ENCODE assay signal across 10 mouse cellular contexts in the genomic region with DNA sequence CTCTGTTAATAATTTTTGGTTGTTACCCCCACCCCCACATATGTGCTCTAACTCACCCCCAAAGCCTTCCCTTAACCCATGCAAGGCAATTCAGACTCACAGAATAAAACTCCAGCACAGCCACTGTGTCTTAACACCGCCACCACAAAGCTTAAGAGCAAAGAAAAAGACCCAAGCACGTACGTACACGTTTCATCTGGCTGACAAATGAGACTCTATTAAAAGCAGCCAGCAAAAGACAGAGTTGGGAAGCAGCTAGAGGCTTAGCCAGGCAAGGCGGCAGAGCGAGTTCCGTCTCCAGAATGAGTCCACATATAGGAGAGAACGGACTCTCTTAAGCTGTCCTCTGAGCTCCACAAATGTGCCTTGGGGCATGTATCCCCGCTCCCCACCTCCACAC. TPM values are rescaled to one million over a fixed set of nuclear protein-coding genes. Genes with fewer than 3 reads are reported as not detected.
A peak's percentile ranks its signal among the peaks of the same experiment; 100 is the strongest.
DNase-seq lines count a peak whose midpoint lies in the region; ATAC-seq and TF ChIP-seq lines count a peak whose summit lies in the region.
"Had no signal": no experiment of that assay in that cellular context is flagged by ENCODE, and none has a peak within 500 bp of the region (broad histone marks: within the 10 kb centered on the region; RNA-seq: fewer than 3 reads in every experiment).

No protein-coding gene starts in this region.

- H3K4me2 ChIP-seq in kidney, postnatal 0 days (ENCODE audit: low read length), result no peak overlapping the region

- no peaks in the 10 kb centered on the region for H3K9me3 ChIP-seq in kidney, postnatal 0 days (replicated peaks; ENCODE audit: low read length)

- no peak for TF ChIP-seq POLR2A in kidney, adult 2 months (IDR thresholded peaks at IDR 0.05; ENCODE audit: low read depth, low read length)
- no peak for TF ChIP-seq POLR2A in bone marrow macrophage, adult 2 months (IDR thresholded peaks at IDR 0.05; ENCODE audit: borderline replicate concordance, low read depth, low read length)

- peaks cover 53% of the 10 kb centered on the region; the same call in 1 of the 2 replicates for H3K79me2 ChIP-seq in macrophage (ENCODE audit: inconsistent target)

- H3K36me3 ChIP-seq in kidney, postnatal 0 days (ENCODE audit: insufficient read depth, low read length), result no peaks in the 10 kb centered on the region
- no peaks in the 10 kb centered on the region for H3K36me3 ChIP-seq in kidney, adult 2 months (ENCODE audit: control insufficient read depth, insufficient read depth, low read length)
- no peaks in the 10 kb centered on the region for H3K36me3 ChIP-seq in macrophage (ENCODE audit: inconsistent target)

- no peak overlapping the region for H3K9ac ChIP-seq in kidney, postnatal 0 days (ENCODE audit: low read depth, low read length)

- TF ChIP-seq CTCF in gastrocnemius, adult 2 months (IDR thresholded peaks at IDR 0.05), result no peak
- no peak for TF ChIP-seq CTCF in kidney, postnatal 0 days (IDR thresholded peaks at IDR 0.05; ENCODE audit: low read depth)
- TF ChIP-seq CTCF in kidney, adult 2 months (conservative IDR thresholded peaks at IDR 0.05; ENCODE audit: insufficient read depth, insufficient read length, low read depth, low read length), result no peak
- 0 out of 2 replicates have a peak, but pooled peaks have one; percentile 5 for TF ChIP-seq CTCF in bone marrow macrophage, adult 2 months (IDR thresholded peaks at IDR 0.05; ENCODE audit: low read depth, low read length)

- no peak for ATAC-seq in kidney, postnatal 0 days (replicated peaks; ENCODE audit: low FRiP score, low read depth)

- H3K4me1 ChIP-seq in kidney, postnatal 0 days (replicated peaks; ENCODE audit: insufficient read depth, low read length), result peaks cover 45% of the 10 kb centered on the region
- H3K4me1 ChIP-seq in kidney, adult 2 months (ENCODE audit: control insufficient read depth, insufficient read depth, low read length), result peaks cover 13% of the 10 kb centered on the region
- H3K4me1 ChIP-seq in bone marrow macrophage, adult 2 months (ENCODE audit: control insufficient read depth, insufficient read depth, low read length), result peaks cover 27% of the 10 kb centered on the region

- no peaks in the 10 kb centered on the region for H3K27me3 ChIP-seq in kidney, postnatal 0 days (ENCODE audit: insufficient read depth, low read length)
- H3K27me3 ChIP-seq in kidney, adult 2 months (replicated peaks; ENCODE audit: control insufficient read depth, insufficient read depth, low read length), result no peaks in the 10 kb centered on the region

- intact Hi-C loops in gastrocnemius, adult 2 months (cut with DNase I), result no loop called here

- 72% methylated on average over 9 of the region's 9 CpGs for WGBS in kidney, postnatal 0 days
- WGBS in kidney, adult 2 months, result 83% methylated on average over 9 of the region's 9 CpGs
- WGBS in macrophage (ENCODE audit: missing documents), result 92% methylated on average over 9 of the region's 9 CpGs

- peak overlapping the region; percentile 2; the same call in 1 of the 2 replicates for H3K4me3 ChIP-seq in gastrocnemius, adult 2 months
- H3K4me3 ChIP-seq in kidney, postnatal 0 days (replicated peaks; ENCODE audit: low read depth, low read length), result no peak overlapping the region
- no peak overlapping the region for H3K4me3 ChIP-seq in kidney, adult 2 months (ENCODE audit: insufficient read depth, low read depth, low read length)
- H3K4me3 ChIP-seq in bone marrow macrophage, adult 2 months (ENCODE audit: insufficient read depth, low read length), result peak overlapping the region; percentile 26; the same call in 1 of the 2 replicates
- H3K4me3 ChIP-seq in macrophage (ENCODE audit: inconsistent target), result no peak overlapping the region

- DNase-seq in gastrocnemius, adult 2 months, result no peak
- DNase-seq in gastrocnemius, adult 18-20 months (ENCODE audit: low spot score), result no peak
- no peak for DNase-seq in kidney, postnatal 0 days (ENCODE audit: low spot score)
- no peak for DNase-seq in kidney, adult 2 months
- no peak for DNase-seq in embryo, embryonic 10.5 days (ENCODE audit: low spot score)
- no peak for DNase-seq in right cerebral cortex, adult 2 months (ENCODE audit: low spot score in 2 of 2)
- DNase-seq: cerebellum, adult 11 months; kidney, adult 8-10 months had no signal

- H3K27ac ChIP-seq in gastrocnemius, adult 2 months, result peak overlapping the region; percentile 82
- H3K27ac ChIP-seq in kidney, postnatal 0 days, result 0 out of 2 replicates have a peak overlapping the region, but pooled peaks have one; percentile 8
- H3K27ac ChIP-seq in kidney, adult 2 months (ENCODE audit: insufficient read depth, low read depth, low read length), result no peak overlapping the region
- H3K27ac ChIP-seq in bone marrow macrophage, adult 2 months (ENCODE audit: insufficient read depth, low read depth, low read length), result peak overlapping the region; percentile 78
- peak overlapping the region; percentile 71 for H3K27ac ChIP-seq in macrophage

RNA-seq across cellular contexts. Expression of gene Sema4d, which starts 37.5 kb away (rescaled TPM):
- total RNA-seq in gastrocnemius, adult 2 months (2021), result 100 to 1,000 TPM; 110 to 132 TPM
- 100 to 1,000 TPM; 118 to 125 TPM for total RNA-seq in gastrocnemius, adult 18-20 months (2021)
- 23.8 and 24.6 TPM in 2 replicates for polyA plus RNA-seq in kidney, postnatal 0 days (2015; fragmentation: Nextera tagmentation; extraction: Ambion mirVana)
- 87.8 and 93.2 TPM in 2 replicates for polyA plus RNA-seq in kidney, adult 2 months (2012; rRNA removed)
- polyA plus RNA-seq in bone marrow macrophage, adult 2 months (2012; ENCODE audit: insufficient read depth, insufficient read length, missing spikeins), result 181 and 193 TPM in 2 replicates
- total RNA-seq in macrophage (2018; cell fraction: chromatin; rRNA removed), result 100 to 1,000 TPM; 138 to 587 (median 262) TPM
- total RNA-seq in macrophage (2018; cell fraction: cytosol; rRNA removed), result 100 to 1,000 TPM; 117 to 388 (median 219) TPM
- total RNA-seq in macrophage (2018; cell fraction: nucleus; rRNA removed), result 100 to 1,000 TPM; 156 to 800 (median 457) TPM
- polyA plus RNA-seq in macrophage (2018), result 80.9 to 173 TPM (median 90.3 TPM) in 3 replicates

Comparison
In these comparisons a context has a peak if more than half of its experiments do, and no peak if none do; other contexts are left out.
1. H3K4me3 ChIP-seq: peak in gastrocnemius, adult 2 months (single experiment) and bone marrow macrophage, adult 2 months (single experiment); none in kidney, postnatal 0 days (single experiment), kidney, adult 2 months (single experiment) and macrophage (single experiment).